Mouse (Mus musculus) heart, postnatal 0 days (tissue): ENCODE measurements around the gene Cfap77. TPM values are rescaled to one million over a fixed set of nuclear protein-coding genes. Genes with fewer than 3 reads are reported as not detected.

Source experiments
- ATAC-seq: fragments of 200-750 bp; cut with Nextera tagmentation; 2 replicates; pipeline ENCODE4 v1.8.0; 2017; ENCODE audit warnings: low read depth, moderate number of reproducible peaks, moderate library complexity; ENCODE audit not compliant: insufficient read depth
- DNase-seq: peaks from one replicate; pipeline ENCODE4 v3.0.0-alpha.2; 2016; ENCODE audit warnings: low spot score
- H3K27ac ChIP-seq: fragments of 300-500 bp; sonication (generic); 2 replicates; pipeline ENCODE4 v1.5.1; 2014; ENCODE audit warnings: low read depth, mild to moderate bottlenecking
- H3K27me3 ChIP-seq: fragments of 300-500 bp; sonication (generic); 2 replicates; pipeline ENCODE4 v1.6.1; 2014; ENCODE audit warnings: low read length, mixed read lengths; ENCODE audit not compliant: control insufficient read depth, insufficient read depth
- H3K36me3 ChIP-seq: fragments of 300-500 bp; sonication (generic); replicated peaks from 2 replicates; pipeline ENCODE4 v1.6.1; 2014; ENCODE audit warnings: low read length, mixed read lengths; ENCODE audit not compliant: control insufficient read depth, insufficient read depth
- H3K4me1 ChIP-seq: fragments of 300-500 bp; sonication (generic); 2 replicates; pipeline ENCODE4 v1.6.1; 2014; ENCODE audit warnings: antibody characterized with exemption; ENCODE audit not compliant: control insufficient read depth, insufficient read depth
- H3K4me2 ChIP-seq: fragments of 300-500 bp; sonication (generic); 2 replicates; pipeline ENCODE4 v1.6.1; 2014; ENCODE audit warnings: low read depth, mild to moderate bottlenecking, low read length, moderate library complexity
- H3K4me3 ChIP-seq: fragments of 300-500 bp; sonication (generic); 2 replicates; pipeline ENCODE4 v1.5.1; 2014; ENCODE audit warnings: low read depth, low read length
- H3K9ac ChIP-seq: fragments of 300-500 bp; sonication (generic); replicated peaks from 2 replicates; pipeline ENCODE4 v1.6.1; 2014; ENCODE audit warnings: low read depth, low read length, mixed read lengths
- H3K9me3 ChIP-seq: fragments of 300-500 bp; sonication (generic); replicated peaks from 2 replicates; pipeline ENCODE4 v1.6.1; 2016; ENCODE audit warnings: low read length; ENCODE audit not compliant: control insufficient read depth
- CTCF ChIP-seq: IDR thresholded peaks from 2 replicates; pipeline ENCODE4 v1.5.1; 2016; ENCODE audit warnings: antibody characterized with exemption, control low read depth, low read depth
- EP300 ChIP-seq: IDR thresholded peaks from 2 replicates; pipeline ENCODE4 v1.6.1; 2016; ENCODE audit warnings: antibody characterized with exemption, low read depth
- WGBS: fragments of 180-500 bp; shearing (Covaris S2); extraction: QIAGEN DNeasy Blood & Tissue Kit; methylation state at CpG from one replicate; pipeline ENCODE4 v1.1.7; 2014; 5-methylcytosine and 5-hydroxymethylcytosine counted together
- polyA plus RNA-seq: library from polyadenylated mRNA; unstranded; fragments of >200 nt; fragmentation: Nextera tagmentation; extraction: Ambion mirVana; gene quantifications from 2 replicates; pipeline ENCODE4 v1.2.1, GENCODE M21; 2015
- total RNA-seq: library from RNA; depleted of rRNA; stranded (reverse); fragments of >200 nt; gene quantifications from 2 replicates; pipeline ENCODE4 v1.2.3, GENCODE M21; 2014; ENCODE audit warnings: low replicate concordance

The Cfap77 gene
- total and polyA plus RNA-seq, 2 experiments from 2014 or later, result 0.11 TPM; not detected in 1

GRCm38 (mm10) chr2:28914121-28914520 is 140.7 kb downstream of the Cfap77 start:
- 0 out of 2 replicates have a peak, but pooled peaks cover under 1% of the 10 kb centered on the region for H3K4me1 ChIP-seq
- H3K27ac ChIP-seq, result no peak overlapping the region
- no peak overlapping the region for H3K4me2 ChIP-seq
- H3K4me3 ChIP-seq, result no peak overlapping the region
- TF ChIP-seq EP300, result no peak
- no peak for TF ChIP-seq CTCF
- H3K9ac ChIP-seq, result no peak overlapping the region
- WGBS, result 14% methylated on average over 2 of the region's 2 CpGs
- DNase-seq (no peak), ATAC-seq (no peak)
- H3K27me3 ChIP-seq, result peaks cover 100% of the 10 kb centered on the region
- no peaks in the 10 kb centered on the region for H3K36me3 ChIP-seq
- H3K9me3 ChIP-seq, result no peaks in the 10 kb centered on the region

GRCm38 (mm10) chr2:28912961-28913360 is 141.9 kb downstream of the Cfap77 start:
- WGBS, result 7% methylated on average over 4 of the region's 4 CpGs
- ATAC-seq, result no peak

GRCm38 (mm10) chr2:28912039-28912700 is 142.7 kb downstream of the Cfap77 start:
- Histone ChIP-seq H3K36me3 (no peaks in the 10 kb centered on the region), H3K9me3 (no peaks in the 10 kb centered on the region), H3K9ac (no peak overlapping the region), H3K4me3 (no peak overlapping the region), H3K4me2 (no peak overlapping the region), H3K27me3 (peaks cover 99% of the 10 kb centered on the region), H3K27ac (no peak overlapping the region), H3K4me1 (peaks cover 9% of the 10 kb centered on the region; the same call in 1 of the 2 replicates)
- DNase-seq (no peak), ATAC-seq (no peak)
- no peak for TF ChIP-seq EP300
- no peak for TF ChIP-seq CTCF
- 4% methylated on average over 33 of the region's 33 CpGs for whole genome bisulfite sequencing

More at GRCm38 (mm10) chr2:28912961-28913360, 141.9 kb downstream of the Cfap77 start:
- DNase-seq, result no peak
- Histone ChIP-seq H3K9me3 (no peaks in the 10 kb centered on the region), H3K4me1 (peaks cover 9% of the 10 kb centered on the region; the same call in 1 of the 2 replicates), H3K36me3 (no peaks in the 10 kb centered on the region), H3K27me3 (peaks cover 99% of the 10 kb centered on the region), H3K4me3 (no peak overlapping the region), H3K4me2 (no peak overlapping the region), H3K27ac (no peak overlapping the region), H3K9ac (no peak overlapping the region)
- TF ChIP-seq CTCF (no peak), EP300 (no peak)

- Histone ChIP-seq H3K27me3 (peaks cover 99% of the 10 kb centered on the region), H3K9me3 (no peaks in the 10 kb centered on the region), H3K27ac (no peak overlapping the region), H3K4me2 (no peak overlapping the region), H3K9ac (no peak overlapping the region), H3K36me3 (no peaks in the 10 kb centered on the region), H3K4me3 (no peak overlapping the region), H3K4me1 (peaks cover 9% of the 10 kb centered on the region; the same call in 1 of the 2 replicates)
- DNase-seq (no peak), ATAC-seq (no peak)
- WGBS, result under 1% methylated on average over 44 of the region's 44 CpGs
- TF ChIP-seq CTCF, result no peak
- TF ChIP-seq EP300, result no peak
Measured at GRCm38 (mm10) chr2:28911331-28912038, 143.4 kb downstream of the Cfap77 start.

GRCm38 (mm10) chr2:28910877-28911276 is 144.0 kb downstream of the Cfap77 start:
- Histone ChIP-seq H3K4me1 (peaks cover 9% of the 10 kb centered on the region; the same call in 1 of the 2 replicates), H3K4me2 (no peak overlapping the region), H3K4me3 (no peak overlapping the region), H3K27me3 (peaks cover 94% of the 10 kb centered on the region), H3K9me3 (no peaks in the 10 kb centered on the region), H3K9ac (no peak overlapping the region), H3K27ac (no peak overlapping the region), H3K36me3 (0 out of 2 replicates have a peak, but pooled peaks cover 2% of the 10 kb centered on the region)
- no peak for TF ChIP-seq CTCF
- WGBS, result 7% methylated on average over 3 of the region's 3 CpGs
- ATAC-seq (no peak), DNase-seq (no peak)
